Mouse (Mus musculus): ENCODE measurements around the gene Olfr655. TPM values are rescaled to one million over a fixed set of nuclear protein-coding genes. Genes with fewer than 3 reads are reported as not detected.

Gene Olfr655
- polyA plus RNA-seq (2015; fragmentation: Nextera tagmentation; extraction: Ambion mirVana): not detected in 2 replicates

DNA sequence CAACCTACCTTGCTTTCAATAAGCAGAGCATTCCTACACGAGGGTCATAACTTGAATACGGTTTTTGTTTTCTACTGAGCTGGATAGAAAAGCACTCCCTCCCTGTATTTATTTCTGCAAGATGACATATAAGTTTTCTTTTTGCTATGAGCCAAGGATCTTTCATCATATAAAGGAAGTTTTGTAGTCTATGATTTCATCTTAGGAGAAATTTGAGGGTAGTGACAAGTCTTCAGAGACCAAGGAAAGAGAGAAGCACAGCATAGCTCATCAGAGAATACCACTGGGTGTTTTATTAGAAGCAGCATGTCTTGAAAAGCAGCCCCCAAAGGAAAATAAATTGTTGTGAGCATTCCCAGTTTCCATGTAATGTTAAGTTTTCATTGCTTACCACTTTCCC is at the start of gene Olfr655:
TSS of gene Olfr655 (minus strand) at position 101 of the 400 bp plus-strand sequence.

DNA sequence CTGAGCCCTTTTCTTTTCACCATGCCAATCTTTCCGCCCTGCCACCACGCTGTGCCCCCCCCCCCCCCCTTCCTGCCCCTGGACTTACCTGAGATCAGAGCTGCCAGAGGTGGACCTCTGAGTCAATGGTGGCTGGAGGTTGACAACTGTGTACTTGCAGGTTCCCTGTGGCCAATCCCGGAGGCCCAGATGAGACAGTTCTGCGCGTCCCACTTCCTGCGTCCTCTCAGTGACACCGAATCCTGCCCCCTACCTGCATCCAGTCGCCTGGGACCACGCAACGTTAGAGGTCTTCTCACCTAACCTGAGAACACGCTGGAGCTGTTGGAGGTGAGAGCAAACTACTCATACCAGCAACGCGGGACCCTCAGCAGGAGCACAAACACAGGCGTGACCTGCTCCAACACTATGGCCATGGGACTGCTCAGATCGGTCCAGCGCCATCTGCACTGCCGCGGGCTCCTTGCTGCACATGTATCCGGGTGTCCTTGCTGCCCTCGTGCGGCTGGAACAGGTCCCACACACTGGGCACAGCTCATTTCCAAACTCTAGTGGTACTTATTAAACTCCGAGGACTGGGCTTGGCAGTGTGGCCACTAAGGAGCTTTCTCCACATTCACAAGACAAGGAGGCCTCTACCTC is 45.4 kb upstream of the Olfr655 start, which contains the start of gene Olfr658:
TSS of gene Olfr658 (minus strand) at position 465 of the 642 bp plus-strand sequence.

DNA sequence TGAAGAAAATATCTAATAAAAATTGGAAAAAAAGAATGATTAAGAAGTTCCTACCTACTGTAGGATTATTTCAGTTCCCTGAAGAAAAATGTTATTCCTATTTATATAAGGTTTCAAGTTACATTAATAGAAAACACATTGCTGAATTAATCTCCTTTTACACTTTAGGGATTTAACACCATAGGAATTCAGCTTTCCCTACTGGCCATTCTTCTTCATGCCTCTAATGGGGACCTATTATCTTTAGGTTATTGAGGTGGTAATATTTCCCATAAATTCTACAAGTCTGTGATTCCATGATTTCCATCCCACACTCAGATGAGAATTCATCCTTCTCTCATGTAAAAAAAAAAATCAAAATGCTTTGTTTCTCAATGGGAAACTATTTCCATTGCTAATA is 22.9 kb upstream of the Olfr655 start, which contains the start of gene Olfr657:
TSS of gene Olfr657 (plus strand) at position 301 of the 400 bp plus-strand sequence.

DNA sequence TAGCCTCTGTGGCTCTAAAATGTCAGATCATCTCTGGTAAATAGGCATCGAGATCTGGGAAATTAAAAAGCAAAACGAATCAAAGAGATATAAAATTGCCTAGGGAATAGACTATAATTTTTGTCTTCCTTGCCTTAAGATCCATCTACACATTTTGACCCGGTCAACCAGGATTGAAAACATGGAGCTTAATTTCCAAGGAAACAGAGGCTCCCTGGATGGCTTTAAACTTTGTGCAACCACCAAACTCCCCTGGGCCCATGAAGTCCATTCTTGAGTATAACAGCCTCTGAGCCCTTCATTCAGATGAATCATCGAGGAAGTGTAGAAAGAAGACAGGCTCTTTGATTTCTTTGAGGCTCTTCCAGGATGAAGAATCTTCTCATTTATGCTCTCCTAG is 12.1 kb upstream of the Olfr655 start, which contains the start of gene Olfr656:
TSS of gene Olfr656 (plus strand) at position 301 of the 400 bp plus-strand sequence.

DNA sequence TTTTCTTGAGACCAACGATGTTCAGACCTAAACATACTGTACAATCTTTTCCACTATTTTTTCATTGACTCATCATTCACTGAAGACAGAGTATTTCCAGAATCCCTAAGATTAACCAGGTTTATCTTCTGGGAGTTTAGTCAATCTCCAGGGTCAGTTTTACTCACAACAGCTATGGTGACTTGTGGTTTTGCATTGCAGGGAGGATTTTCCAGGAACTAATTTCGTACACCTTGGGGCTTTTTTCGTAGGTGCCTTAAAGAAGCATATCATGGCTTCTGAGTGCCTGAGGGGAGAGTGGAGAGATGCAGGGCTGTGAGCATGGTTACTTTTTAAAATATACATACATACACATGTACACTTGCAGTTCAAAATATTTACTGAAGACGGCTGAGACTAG is 14.9 kb downstream of the Olfr655 start, which contains the start of gene Olfr654:
TSS of gene Olfr654 (plus strand) at position 301 of the 400 bp plus-strand sequence.

DNA sequence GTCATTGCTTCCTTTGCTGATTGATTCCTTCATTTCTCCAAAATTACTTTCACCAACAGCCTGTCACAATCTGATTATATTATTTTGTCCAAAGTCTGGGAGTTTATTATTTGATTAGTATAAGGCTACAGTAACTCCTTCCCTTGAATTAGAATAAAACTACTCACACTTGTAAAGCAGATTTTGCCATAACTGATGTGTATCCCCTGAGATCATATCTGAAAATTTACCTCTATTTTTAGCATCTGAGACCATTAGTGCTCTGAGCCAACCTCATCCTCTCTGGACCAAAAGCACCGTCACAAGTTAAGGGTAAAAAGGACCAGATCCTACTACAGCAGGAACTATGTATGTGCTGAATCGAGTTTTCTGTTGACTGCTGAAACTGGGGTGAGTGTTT is 24.6 kb downstream of the Olfr655 start, which contains the start of gene Olfr653:
TSS of gene Olfr653 (plus strand) at position 301 of the 400 bp plus-strand sequence.

DNA sequence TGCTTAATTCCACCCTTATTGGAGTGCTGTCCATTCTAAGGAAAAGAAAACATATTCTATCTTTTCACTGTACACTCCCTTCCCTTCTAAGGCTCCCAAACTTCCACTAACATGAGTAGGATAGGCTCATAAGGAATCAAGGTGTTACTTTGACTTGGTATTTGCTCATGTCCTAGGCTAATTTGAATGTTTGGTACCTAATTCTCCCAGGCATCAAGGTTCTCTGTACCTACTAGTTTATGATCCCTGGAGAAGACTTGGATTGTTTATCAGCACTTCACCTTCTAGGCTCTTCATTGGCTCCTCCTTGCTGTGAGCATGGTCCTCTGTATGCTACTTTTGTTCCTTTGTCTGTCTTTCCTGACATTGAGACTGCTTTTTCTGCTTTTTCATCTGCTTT is 41.0 kb downstream of the Olfr655 start, which contains the start of gene Olfr652:
TSS of gene Olfr652 (plus strand) at position 301 of the 400 bp plus-strand sequence.

DNA sequence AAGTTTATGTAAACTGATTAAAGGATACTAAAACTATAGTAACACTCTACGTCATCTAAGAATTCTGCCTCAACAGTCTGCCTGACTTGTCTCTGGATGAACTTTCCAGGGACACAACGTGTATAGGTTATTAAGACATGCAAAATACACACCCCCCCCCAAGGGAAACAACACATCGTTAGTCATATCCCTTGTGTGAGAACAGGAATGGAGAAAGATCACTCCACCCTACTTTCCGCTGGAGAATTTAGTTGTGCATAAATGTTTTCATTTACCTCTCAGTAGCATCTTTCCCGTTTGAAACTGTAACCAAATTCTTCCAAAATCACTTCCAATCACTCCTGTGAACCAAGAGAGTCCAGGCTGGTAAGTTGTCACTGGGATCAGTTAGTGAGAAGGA is 51.7 kb downstream of the Olfr655 start, which contains the start of gene Olfr651:
TSS of gene Olfr651 (plus strand) at position 301 of the 400 bp plus-strand sequence.

Other genes with a start within 250 kb of the Olfr655 start
- 1.6 and 2.2 TPM in 2 replicates for gene Trim12c, start 248.4 kb downstream of the Olfr655 start, polyA plus RNA-seq (2015; fragmentation: Nextera tagmentation; extraction: Ambion mirVana)
- 0.12 and 0.28 TPM in 2 replicates for gene Trim30b, start 231.9 kb downstream of the Olfr655 start, polyA plus RNA-seq (2015; fragmentation: Nextera tagmentation; extraction: Ambion mirVana)
- gene Trim30c, start 200.9 kb downstream of the Olfr655 start, polyA plus RNA-seq (2015; fragmentation: Nextera tagmentation; extraction: Ambion mirVana): 0.14 and 0.54 TPM in 2 replicates
- gene Trim30a, start 136.6 kb downstream of the Olfr655 start, polyA plus RNA-seq (2015; fragmentation: Nextera tagmentation; extraction: Ambion mirVana): 2.5 and 2.7 TPM in 2 replicates
- 0.68 and 1.2 TPM in 2 replicates for gene Trim30d, start 93.9 kb downstream of the Olfr655 start, polyA plus RNA-seq (2015; fragmentation: Nextera tagmentation; extraction: Ambion mirVana)
- gene Olfr651, start 51.6 kb downstream of the Olfr655 start, polyA plus RNA-seq (2015; fragmentation: Nextera tagmentation; extraction: Ambion mirVana): not detected in 2 replicates
- not detected in 2 replicates for gene Olfr652, start 40.9 kb downstream of the Olfr655 start, polyA plus RNA-seq (2015; fragmentation: Nextera tagmentation; extraction: Ambion mirVana)
- not detected in 2 replicates for gene Olfr653, start 24.5 kb downstream of the Olfr655 start, polyA plus RNA-seq (2015; fragmentation: Nextera tagmentation; extraction: Ambion mirVana)
- gene Olfr654, start 14.8 kb downstream of the Olfr655 start, polyA plus RNA-seq (2015; fragmentation: Nextera tagmentation; extraction: Ambion mirVana): not detected in 2 replicates
- gene Olfr656, start 12.2 kb upstream of the Olfr655 start, polyA plus RNA-seq (2015; fragmentation: Nextera tagmentation; extraction: Ambion mirVana): not detected in 2 replicates
- not detected in 2 replicates for gene Olfr657, start 23.0 kb upstream of the Olfr655 start, polyA plus RNA-seq (2015; fragmentation: Nextera tagmentation; extraction: Ambion mirVana)
- gene Olfr658, start 45.5 kb upstream of the Olfr655 start, polyA plus RNA-seq (2015; fragmentation: Nextera tagmentation; extraction: Ambion mirVana): not detected in 2 replicates
- not detected in 2 replicates for gene Olfr659, start 65.0 kb upstream of the Olfr655 start, polyA plus RNA-seq (2015; fragmentation: Nextera tagmentation; extraction: Ambion mirVana)
- gene Olfr661, start 84.7 kb upstream of the Olfr655 start, polyA plus RNA-seq (2015; fragmentation: Nextera tagmentation; extraction: Ambion mirVana): not detected in 2 replicates
- not detected in 2 replicates for gene Usp17le, start 175.7 kb upstream of the Olfr655 start, polyA plus RNA-seq (2015; fragmentation: Nextera tagmentation; extraction: Ambion mirVana)
- gene Usp17lb, start 240.8 kb upstream of the Olfr655 start, polyA plus RNA-seq (2015; fragmentation: Nextera tagmentation; extraction: Ambion mirVana): not detected in 2 replicates

All from skeletal muscle tissue, postnatal 0 days (tissue).